Mouse (Mus musculus): ENCODE data around the gene Axl. TPM values are rescaled to one million over a fixed set of nuclear protein-coding genes. Genes with fewer than 3 reads are reported as not detected.

Gene Axl
- polyA plus RNA-seq, 1 experiment from 2014 or later = 27.8 TPM

GRCm38 (mm10) chr7:25789129-25789440 lies 580 bp upstream of the Axl start:
- WGBS = 25% methylated on average over 3 of the region's 3 CpGs
- H3K9ac ChIP-seq (replicated peaks) = 0 out of 2 replicates have a peak overlapping the region, but pooled peaks have one; percentile 66

GRCm38 (mm10) chr7:25787456-25788219 lies 867 bp downstream of the Axl start:
- H3K9me3 ChIP-seq = no peaks in the 10 kb centered on the region
- WGBS = 24% methylated on average over 9 of the region's 9 CpGs
- peaks cover 25% of the 10 kb centered on the region for H3K4me1 ChIP-seq
- peak overlapping the region; percentile 83 for H3K4me2 ChIP-seq (replicated peaks)
- H3K27ac ChIP-seq (replicated peaks) = no peak overlapping the region
- ATAC-seq (ENCODE audit: low FRiP score, low read depth) = peak; percentile 28
- H3K9ac ChIP-seq (replicated peaks) = peak overlapping the region; percentile 66
- H3K27me3 ChIP-seq = no peaks in the 10 kb centered on the region
- no peaks in the 10 kb centered on the region for H3K36me3 ChIP-seq
- peak overlapping the region; percentile 50 for H3K4me3 ChIP-seq

More at GRCm38 (mm10) chr7:25789129-25789440, 580 bp upstream of the Axl start:
- no peak for ATAC-seq (ENCODE audit: low FRiP score, low read depth)
- no peak overlapping the region for H3K27ac ChIP-seq (replicated peaks)
- H3K4me2 ChIP-seq (replicated peaks) = peak overlapping the region; percentile 83
- H3K4me1 ChIP-seq = peaks cover 25% of the 10 kb centered on the region
- H3K36me3 ChIP-seq = no peaks in the 10 kb centered on the region
- no peaks in the 10 kb centered on the region for H3K9me3 ChIP-seq
- no peaks in the 10 kb centered on the region for H3K27me3 ChIP-seq
- H3K4me3 ChIP-seq = peak overlapping the region; percentile 50

- peak overlapping the region; percentile 50; the same call in 1 of the 2 replicates for H3K4me3 ChIP-seq
- WGBS = 69% methylated on average over 4 of the region's 4 CpGs
Observed at GRCm38 (mm10) chr7:25786974-25787373, 1.5 kb downstream of the Axl start.

GRCm38 (mm10) chr7:25785752-25786151 lies 2.8 kb downstream of the Axl start:
- Histone ChIP-seq H3K4me2 (replicated peaks) (no peak overlapping the region), H3K9ac (replicated peaks) (no peak overlapping the region), H3K27ac (replicated peaks) (no peak overlapping the region), H3K4me1 (peaks cover 36% of the 10 kb centered on the region), H3K4me3 (no peak overlapping the region), H3K36me3 (no peaks in the 10 kb centered on the region), H3K27me3 (no peaks in the 10 kb centered on the region), H3K9me3 (no peaks in the 10 kb centered on the region)
- ATAC-seq (ENCODE audit: low FRiP score, low read depth) = no peak
- 73% methylated on average over 4 of the region's 4 CpGs for WGBS

More at GRCm38 (mm10) chr7:25786974-25787373, 1.5 kb downstream of the Axl start:
- Histone ChIP-seq H3K9me3 (no peaks in the 10 kb centered on the region), H3K27me3 (no peaks in the 10 kb centered on the region), H3K36me3 (no peaks in the 10 kb centered on the region), H3K9ac (replicated peaks) (no peak overlapping the region), H3K4me2 (replicated peaks) (peak overlapping the region; percentile 83), H3K27ac (replicated peaks) (no peak overlapping the region), H3K4me1 (peaks cover 29% of the 10 kb centered on the region)
- no peak for ATAC-seq (ENCODE audit: low FRiP score, low read depth)

GRCm38 (mm10) chr7:25784808-25785207 lies 3.7 kb downstream of the Axl start:
- Histone ChIP-seq H3K27ac (replicated peaks) (no peak overlapping the region), H3K4me1 (peaks cover 36% of the 10 kb centered on the region), H3K9me3 (no peaks in the 10 kb centered on the region), H3K27me3 (no peaks in the 10 kb centered on the region), H3K4me2 (replicated peaks) (no peak overlapping the region), H3K36me3 (no peaks in the 10 kb centered on the region), H3K4me3 (no peak overlapping the region), H3K9ac (replicated peaks) (no peak overlapping the region)
- no peak for ATAC-seq (ENCODE audit: low FRiP score, low read depth)
- WGBS = 27% methylated on average over 1 of the region's 1 CpGs

- H3K4me1 ChIP-seq = peaks cover 29% of the 10 kb centered on the region
- H3K9me3 ChIP-seq = no peaks in the 10 kb centered on the region
- WGBS = 68% methylated on average over 8 of the region's 8 CpGs
- ATAC-seq (ENCODE audit: low FRiP score, low read depth) = no peak
- H3K27ac ChIP-seq (replicated peaks) = no peak overlapping the region
- H3K9ac ChIP-seq (replicated peaks) = no peak overlapping the region
- H3K4me3 ChIP-seq = no peak overlapping the region
- no peak overlapping the region for H3K4me2 ChIP-seq (replicated peaks)
- no peaks in the 10 kb centered on the region for H3K36me3 ChIP-seq
- H3K27me3 ChIP-seq = no peaks in the 10 kb centered on the region
Observed at GRCm38 (mm10) chr7:25783746-25784145, 4.8 kb downstream of the Axl start.

GRCm38 (mm10) chr7:25782744-25783143 lies 5.8 kb downstream of the Axl start:
- Histone ChIP-seq H3K9ac (replicated peaks) (no peak overlapping the region), H3K4me3 (no peak overlapping the region), H3K36me3 (0 out of 2 replicates have a peak, but pooled peaks cover 10% of the 10 kb centered on the region), H3K4me2 (replicated peaks) (no peak overlapping the region), H3K27me3 (no peaks in the 10 kb centered on the region), H3K9me3 (no peaks in the 10 kb centered on the region), H3K27ac (replicated peaks) (no peak overlapping the region), H3K4me1 (peaks cover 19% of the 10 kb centered on the region)
- 87% methylated on average over 6 of the region's 6 CpGs for WGBS
- ATAC-seq (ENCODE audit: low FRiP score, low read depth) = no peak

- H3K4me3 ChIP-seq = peak overlapping the region; percentile 31
- H3K27ac ChIP-seq (replicated peaks) = no peak overlapping the region
- WGBS = 50% methylated on average over 11 of the region's 11 CpGs
- peak; percentile 44 for ATAC-seq (ENCODE audit: low FRiP score, low read depth)
- no peaks in the 10 kb centered on the region for H3K27me3 ChIP-seq
- H3K36me3 ChIP-seq = 0 out of 2 replicates have a peak, but pooled peaks cover 11% of the 10 kb centered on the region
- no peaks in the 10 kb centered on the region for H3K9me3 ChIP-seq
- H3K4me1 ChIP-seq = peaks cover 13% of the 10 kb centered on the region
- H3K4me2 ChIP-seq (replicated peaks) = peak overlapping the region; percentile 49
- peak overlapping the region; percentile 40 for H3K9ac ChIP-seq (replicated peaks)
Observed at GRCm38 (mm10) chr7:25781937-25782610, 6.4 kb downstream of the Axl start.

GRCm38 (mm10) chr7:25781321-25781936 lies 7.1 kb downstream of the Axl start:
- WGBS = 13% methylated on average over 33 of the region's 33 CpGs
- ATAC-seq (ENCODE audit: low FRiP score, low read depth) = 0 out of 2 replicates have a peak, but pooled peaks have one; percentile 9
- Histone ChIP-seq H3K9ac (replicated peaks) (peak overlapping the region; percentile 40), H3K27me3 (no peaks in the 10 kb centered on the region), H3K36me3 (0 out of 2 replicates have a peak, but pooled peaks cover 13% of the 10 kb centered on the region), H3K9me3 (no peaks in the 10 kb centered on the region), H3K4me3 (peak overlapping the region; percentile 31), H3K4me1 (peaks cover 12% of the 10 kb centered on the region), H3K4me2 (replicated peaks) (peak overlapping the region; percentile 49), H3K27ac (replicated peaks) (no peak overlapping the region; the same call in 1 of the 2 replicates)

GRCm38 (mm10) chr7:25780753-25781152 lies 7.8 kb downstream of the Axl start:
- Histone ChIP-seq H3K4me1 (peaks cover 12% of the 10 kb centered on the region), H3K9me3 (no peaks in the 10 kb centered on the region), H3K36me3 (0 out of 2 replicates have a peak, but pooled peaks cover 13% of the 10 kb centered on the region), H3K27ac (replicated peaks) (no peak overlapping the region), H3K4me3 (no peak overlapping the region), H3K27me3 (no peaks in the 10 kb centered on the region), H3K9ac (replicated peaks) (no peak overlapping the region), H3K4me2 (replicated peaks) (no peak overlapping the region)
- WGBS = 20% methylated on average over 4 of the region's 4 CpGs
- ATAC-seq (ENCODE audit: low FRiP score, low read depth) = no peak

GRCm38 (mm10) chr7:25780021-25780420 lies 8.5 kb downstream of the Axl start:
- H3K27me3 ChIP-seq = no peaks in the 10 kb centered on the region
- 0 out of 2 replicates have a peak, but pooled peaks cover 13% of the 10 kb centered on the region for H3K36me3 ChIP-seq
- H3K9ac ChIP-seq (replicated peaks) = no peak overlapping the region
- no peak overlapping the region for H3K4me2 ChIP-seq (replicated peaks)
- ATAC-seq (ENCODE audit: low FRiP score, low read depth) = no peak
- 87% methylated on average over 5 of the region's 5 CpGs for WGBS
- H3K4me3 ChIP-seq = no peak overlapping the region
- H3K4me1 ChIP-seq = peaks cover 12% of the 10 kb centered on the region
- no peak overlapping the region for H3K27ac ChIP-seq (replicated peaks)
- H3K9me3 ChIP-seq = no peaks in the 10 kb centered on the region

GRCm38 (mm10) chr7:25768229-25768628 lies 20.3 kb downstream of the Axl start:
- 90% methylated on average over 5 of the region's 5 CpGs for WGBS
- Histone ChIP-seq H3K27ac (replicated peaks) (no peak overlapping the region), H3K27me3 (no peaks in the 10 kb centered on the region), H3K4me1 (no peaks in the 10 kb centered on the region), H3K9me3 (no peaks in the 10 kb centered on the region), H3K4me3 (no peak overlapping the region), H3K9ac (replicated peaks) (no peak overlapping the region), H3K4me2 (replicated peaks) (no peak overlapping the region), H3K36me3 (peaks cover 18% of the 10 kb centered on the region; the same call in 1 of the 2 replicates)
- ATAC-seq (ENCODE audit: low FRiP score, low read depth) = no peak
